Mouse (Mus musculus): Measurements from ENCODE around the gene Keap1. TPM values are rescaled to one million over a fixed set of nuclear protein-coding genes. Genes with fewer than 3 reads are reported as not detected.
"Not testable (repeated sequence)": the region's sequence is repeated elsewhere in the genome, so short reads cannot be mapped to it uniquely, and the experiment has no call there.

The Keap1 gene
- total RNA-seq, 1 experiment = 27.4 TPM

GRCm38 (mm10) chr9:21224576-21225414 is 14.4 kb downstream of the Keap1 start:
- in situ Hi-C loops (cut with MboI; ENCODE audit: low sequenced_read_pairs in 2 of 2, unreplicated experiment in 2 of 2) = no loop called here
- Histone ChIP-seq H3K27ac (ENCODE audit: insufficient read depth, low read depth, low read length, poor library complexity, severe bottlenecking) (peak overlapping the region; percentile 95), H3K36me3 (ENCODE audit: control insufficient read depth, insufficient read depth, low read length, poor library complexity, severe bottlenecking) (no peaks in the 10 kb centered on the region), H3K4me3 (ENCODE audit: insufficient read depth in 1 of 2, low read depth in 1 of 2, low read length in 2 of 2, poor library complexity in 1 of 2, severe bottlenecking in 1 of 2) (peak overlapping the region; percentile 54 to 58), H3K9me3 (ENCODE audit: control insufficient read depth, insufficient read depth, low read depth, low read length) (no peaks in the 10 kb centered on the region), H3K9ac (ENCODE audit: insufficient read depth, low read depth, low read length, poor library complexity, severe bottlenecking) (peak overlapping the region; percentile 76), H3K4me1 (ENCODE audit: control insufficient read depth in 2 of 2, insufficient read depth in 2 of 2, low read length in 2 of 2, poor library complexity in 1 of 2) (peaks cover 4 to 7% of the 10 kb centered on the region in 2 experiments; a peak in 3 of 4 replicates)
- DNase-seq (ENCODE audit: low read depth, low spot score) = no peak
- TF ChIP-seq ZNF384 (IDR thresholded peaks at IDR 0.05; ENCODE audit: low read depth, low read length) (peak; percentile 59; the same call in 1 of the 2 replicates), HCFC1 (IDR thresholded peaks at IDR 0.05; ENCODE audit: borderline replicate concordance, insufficient read depth, low read length) (no peak)

GRCm38 (mm10) chr9:21223906-21224305 is 15.3 kb downstream of the Keap1 start:
- no peak for DNase-seq (ENCODE audit: low read depth, low spot score)
- Histone ChIP-seq H3K9me3 (ENCODE audit: control insufficient read depth, insufficient read depth, low read depth, low read length) (no peaks in the 10 kb centered on the region), H3K9ac (ENCODE audit: insufficient read depth, low read depth, low read length, poor library complexity, severe bottlenecking) (peak overlapping the region; percentile 76)

GRCm38 (mm10) chr9:21223490-21223889 is 15.7 kb downstream of the Keap1 start:
- H3K9me3 ChIP-seq (ENCODE audit: control insufficient read depth, insufficient read depth, low read depth, low read length); in situ Hi-C loops (cut with MboI; ENCODE audit: low sequenced_read_pairs in 2 of 2, unreplicated experiment in 2 of 2); H3K36me3 ChIP-seq (ENCODE audit: control insufficient read depth, insufficient read depth, low read length, poor library complexity, severe bottlenecking); DNase-seq (ENCODE audit: low read depth, low spot score); H3K4me1 ChIP-seq (ENCODE audit: control insufficient read depth in 2 of 2, insufficient read depth in 2 of 2, low read length in 2 of 2, poor library complexity in 1 of 2): not testable (repeated sequence)
- H3K9ac ChIP-seq (ENCODE audit: insufficient read depth, low read depth, low read length, poor library complexity, severe bottlenecking) = peak overlapping the region; percentile 8; the same call in 1 of the 2 replicates
- peak overlapping the region; percentile 87 for H3K27ac ChIP-seq (ENCODE audit: insufficient read depth, low read depth, low read length, poor library complexity, severe bottlenecking)
- H3K4me3 ChIP-seq (ENCODE audit: insufficient read depth in 1 of 2, low read depth in 1 of 2, low read length in 2 of 2, poor library complexity in 1 of 2, severe bottlenecking in 1 of 2) = peak overlapping the region in 1 of 2 experiments; percentile 31; a peak in 1 of 4 replicates

More at GRCm38 (mm10) chr9:21223906-21224305, 15.3 kb downstream of the Keap1 start:
- no peak for TF ChIP-seq ZC3H11A (IDR thresholded peaks at IDR 0.05; ENCODE audit: borderline replicate concordance, low read depth, low read length)
- 0 out of 2 replicates have a peak, but pooled peaks have one; percentile 3 for TF ChIP-seq MAFK (IDR thresholded peaks at IDR 0.05; ENCODE audit: insufficient read depth, low read depth, low read length)
- no peaks in the 10 kb centered on the region for H3K36me3 ChIP-seq (ENCODE audit: control insufficient read depth, insufficient read depth, low read length, poor library complexity, severe bottlenecking)
- peak overlapping the region; percentile 95 for H3K27ac ChIP-seq (ENCODE audit: insufficient read depth, low read depth, low read length, poor library complexity, severe bottlenecking)
- peak overlapping the region; percentile 48 to 54 for H3K4me3 ChIP-seq (ENCODE audit: insufficient read depth in 1 of 2, low read depth in 1 of 2, low read length in 2 of 2, poor library complexity in 1 of 2, severe bottlenecking in 1 of 2)
- in situ Hi-C loops (cut with MboI; ENCODE audit: low sequenced_read_pairs in 2 of 2, unreplicated experiment in 2 of 2) = no loop called here
- peaks cover 4 to 5% of the 10 kb centered on the region in 2 experiments; a peak in 3 of 4 replicates for H3K4me1 ChIP-seq (ENCODE audit: control insufficient read depth in 2 of 2, insufficient read depth in 2 of 2, low read length in 2 of 2, poor library complexity in 1 of 2)

GRCm38 (mm10) chr9:21221383-21221929 is 17.7 kb downstream of the Keap1 start:
- H3K4me3 ChIP-seq (ENCODE audit: insufficient read depth in 1 of 2, low read depth in 1 of 2, low read length in 2 of 2, poor library complexity in 1 of 2, severe bottlenecking in 1 of 2) = peak overlapping the region in 1 of 2 experiments; percentile 54; a peak in 1 of 4 replicates
- H3K27ac ChIP-seq (ENCODE audit: insufficient read depth, low read depth, low read length, poor library complexity, severe bottlenecking) = no peak overlapping the region
- TF ChIP-seq CHD2 (IDR thresholded peaks at IDR 0.05; ENCODE audit: low read depth, low read length) = no peak
- H3K4me1 ChIP-seq (ENCODE audit: control insufficient read depth in 2 of 2, insufficient read depth in 2 of 2, low read length in 2 of 2, poor library complexity in 1 of 2) = peaks cover 4% of the 10 kb centered on the region in 2 experiments; a peak in 2 of 4 replicates
- no peaks in the 10 kb centered on the region for H3K9me3 ChIP-seq (ENCODE audit: control insufficient read depth, insufficient read depth, low read depth, low read length)
- in situ Hi-C loops (cut with MboI; ENCODE audit: low sequenced_read_pairs in 2 of 2, unreplicated experiment in 2 of 2) = no loop called here
- H3K9ac ChIP-seq (ENCODE audit: insufficient read depth, low read depth, low read length, poor library complexity, severe bottlenecking) = no peak overlapping the region
- no peaks in the 10 kb centered on the region for H3K36me3 ChIP-seq (ENCODE audit: control insufficient read depth, insufficient read depth, low read length, poor library complexity, severe bottlenecking)
- DNase-seq (ENCODE audit: low read depth, low spot score) = peak; percentile 77

Data from ES-E14 (cell line).